Mouse (Mus musculus): ENCODE results near the gene Fga. TPM values are rescaled to one million over a fixed set of nuclear protein-coding genes. Genes with fewer than 3 reads are reported as not detected.
A peak's percentile ranks its signal among the peaks of the same experiment; 100 is the strongest.

Fga gene
- polyA plus RNA-seq, 2 experiments, result 203 to 506 TPM

- WGBS (ENCODE audit: insufficient replicate concordance), result 51% methylated on average over 13 of the region's 13 CpGs
- DNase-seq (ENCODE audit: low read depth in 3 of 3, low spot score in 3 of 3) (no peak), ATAC-seq (ENCODE audit: insufficient read depth) (no peak)
- Histone ChIP-seq H3K27me3 (ENCODE audit: control insufficient read depth, insufficient read depth, low read length) (no peaks in the 10 kb centered on the region), H3K4me1 (replicated peaks; ENCODE audit: control insufficient read depth in 2 of 2, insufficient read depth in 2 of 2, low read length in 1 of 2) (no peaks in the 10 kb centered on the region), H3K36me3 (replicated peaks; ENCODE audit: control insufficient read depth, insufficient read depth, low read depth) (no peaks in the 10 kb centered on the region; the same call in 1 of the 2 replicates), H3K27ac (no peak overlapping the region), H3K9me3 (ENCODE audit: control insufficient read depth, low read length) (no peaks in the 10 kb centered on the region), H3K4me3 (ENCODE audit: insufficient read depth in 1 of 2, low read depth in 2 of 2, low read length in 2 of 2) (no peak overlapping the region), H3K4me2 (ENCODE audit: low read depth) (no peak overlapping the region), H3K9ac (replicated peaks) (no peak overlapping the region)
- TF ChIP-seq CTCF (IDR thresholded peaks at IDR 0.05; ENCODE audit: low read depth) (no peak), EP300 (IDR thresholded peaks at IDR 0.05; ENCODE audit: low read depth) (no peak)
Measured at GRCm38 (mm10) chr3:83032746-83033308, 7.0 kb downstream of the Fga start.

GRCm38 (mm10) chr3:83033801-83034200, 7.9 kb downstream of the Fga start:
- 69% methylated on average over 8 of the region's 8 CpGs for WGBS (ENCODE audit: insufficient replicate concordance)
- no peak for ATAC-seq (ENCODE audit: insufficient read depth)
- no peak overlapping the region for H3K4me3 ChIP-seq (ENCODE audit: insufficient read depth in 1 of 2, low read depth in 2 of 2, low read length in 2 of 2)
- H3K36me3 ChIP-seq (replicated peaks; ENCODE audit: control insufficient read depth, insufficient read depth, low read depth), result no peaks in the 10 kb centered on the region; the same call in 1 of the 2 replicates
- H3K9ac ChIP-seq (replicated peaks), result no peak overlapping the region
- H3K4me1 ChIP-seq (replicated peaks; ENCODE audit: control insufficient read depth in 2 of 2, insufficient read depth in 2 of 2, low read length in 1 of 2), result no peaks in the 10 kb centered on the region
- H3K27me3 ChIP-seq (ENCODE audit: control insufficient read depth, insufficient read depth, low read length), result no peaks in the 10 kb centered on the region
- H3K27ac ChIP-seq, result no peak overlapping the region
- H3K9me3 ChIP-seq (ENCODE audit: control insufficient read depth, low read length), result no peaks in the 10 kb centered on the region
- no peak for DNase-seq (ENCODE audit: low read depth in 3 of 3, low spot score in 3 of 3)
- no peak overlapping the region for H3K4me2 ChIP-seq (ENCODE audit: low read depth)
- no peak for TF ChIP-seq CTCF (IDR thresholded peaks at IDR 0.05; ENCODE audit: low read depth)
- no peak for TF ChIP-seq EP300 (IDR thresholded peaks at IDR 0.05; ENCODE audit: low read depth)

GRCm38 (mm10) chr3:83038865-83039264, 13.0 kb downstream of the Fga start:
- Histone ChIP-seq H3K9ac (replicated peaks) (no peak overlapping the region), H3K4me1 (replicated peaks; ENCODE audit: control insufficient read depth in 2 of 2, insufficient read depth in 2 of 2, low read length in 1 of 2) (peaks cover 0 to 4% of the 10 kb centered on the region in 2 experiments; a peak in 2 of 4 replicates), H3K4me2 (ENCODE audit: low read depth) (no peak overlapping the region), H3K36me3 (replicated peaks; ENCODE audit: control insufficient read depth, insufficient read depth, low read depth) (no peaks in the 10 kb centered on the region), H3K9me3 (ENCODE audit: control insufficient read depth, low read length) (no peaks in the 10 kb centered on the region), H3K27me3 (ENCODE audit: control insufficient read depth, insufficient read depth, low read length) (no peaks in the 10 kb centered on the region), H3K4me3 (ENCODE audit: insufficient read depth in 1 of 2, low read depth in 2 of 2, low read length in 2 of 2) (no peak overlapping the region), H3K27ac (no peak overlapping the region)
- TF ChIP-seq CTCF (IDR thresholded peaks at IDR 0.05; ENCODE audit: low read depth), result no peak
- 0 out of 2 replicates have a peak, but pooled peaks have one; percentile 20 for TF ChIP-seq EP300 (IDR thresholded peaks at IDR 0.05; ENCODE audit: low read depth)
- DNase-seq (ENCODE audit: low read depth in 3 of 3, low spot score in 3 of 3), result peak in 1 of 3 experiments; percentile 28
- 61% methylated on average over 2 of the region's 2 CpGs for WGBS (ENCODE audit: insufficient replicate concordance)
- peak; percentile 71 for ATAC-seq (ENCODE audit: insufficient read depth)

GRCm38 (mm10) chr3:83039666-83040065, 13.8 kb downstream of the Fga start:
- DNase-seq (ENCODE audit: low read depth in 3 of 3, low spot score in 3 of 3) (no peak), ATAC-seq (ENCODE audit: insufficient read depth) (peak; percentile 60)
- peak overlapping the region; percentile 20; the same call in 1 of the 2 replicates for H3K4me2 ChIP-seq (ENCODE audit: low read depth)
- no peak overlapping the region for H3K9ac ChIP-seq (replicated peaks)
- H3K9me3 ChIP-seq (ENCODE audit: control insufficient read depth, low read length), result no peaks in the 10 kb centered on the region
- no peak overlapping the region for H3K4me3 ChIP-seq (ENCODE audit: insufficient read depth in 1 of 2, low read depth in 2 of 2, low read length in 2 of 2)
- H3K27me3 ChIP-seq (ENCODE audit: control insufficient read depth, insufficient read depth, low read length), result no peaks in the 10 kb centered on the region
- H3K4me1 ChIP-seq (replicated peaks; ENCODE audit: control insufficient read depth in 2 of 2, insufficient read depth in 2 of 2, low read length in 1 of 2), result peaks cover 0 to 4% of the 10 kb centered on the region in 2 experiments; a peak in 2 of 4 replicates
- no peak overlapping the region for H3K27ac ChIP-seq
- WGBS (ENCODE audit: insufficient replicate concordance), result 47% methylated on average over 4 of the region's 4 CpGs
- no peaks in the 10 kb centered on the region for H3K36me3 ChIP-seq (replicated peaks; ENCODE audit: control insufficient read depth, insufficient read depth, low read depth)
- no peak for TF ChIP-seq CTCF (IDR thresholded peaks at IDR 0.05; ENCODE audit: low read depth)
- no peak for TF ChIP-seq EP300 (IDR thresholded peaks at IDR 0.05; ENCODE audit: low read depth)

GRCm38 (mm10) chr3:83042451-83042850, 16.6 kb downstream of the Fga start:
- ATAC-seq (ENCODE audit: insufficient read depth), result no peak
- 60% methylated on average over 5 of the region's 5 CpGs for WGBS (ENCODE audit: insufficient replicate concordance)
- Histone ChIP-seq H3K4me1 (replicated peaks; ENCODE audit: control insufficient read depth in 2 of 2, insufficient read depth in 2 of 2, low read length in 1 of 2) (peaks cover 0 to 4% of the 10 kb centered on the region in 2 experiments; a peak in 2 of 4 replicates), H3K9me3 (ENCODE audit: control insufficient read depth, low read length) (no peaks in the 10 kb centered on the region), H3K9ac (replicated peaks) (no peak overlapping the region), H3K4me3 (ENCODE audit: insufficient read depth in 1 of 2, low read depth in 2 of 2, low read length in 2 of 2) (no peak overlapping the region), H3K27ac (no peak overlapping the region), H3K4me2 (ENCODE audit: low read depth) (no peak overlapping the region), H3K36me3 (replicated peaks; ENCODE audit: control insufficient read depth, insufficient read depth, low read depth) (no peaks in the 10 kb centered on the region), H3K27me3 (ENCODE audit: control insufficient read depth, insufficient read depth, low read length) (no peaks in the 10 kb centered on the region)
- TF ChIP-seq CTCF (IDR thresholded peaks at IDR 0.05; ENCODE audit: low read depth), result no peak
- no peak for TF ChIP-seq EP300 (IDR thresholded peaks at IDR 0.05; ENCODE audit: low read depth)
- no peak for DNase-seq (ENCODE audit: low read depth in 3 of 3, low spot score in 3 of 3)

Data from liver, embryonic 14.5 days (tissue).